Mouse (Mus musculus) telencephalon, adult 2 months (tissue): Measurements from ENCODE around the gene Cylc1.

ENCODE experiments used
- DNase-seq: peaks from one replicate; pipeline ENCODE4 v3.0.0-alpha.2; 2011; ENCODE audit warnings: low read depth, low spot score

The Cylc1 gene

GRCm38 (mm10) chrX:111110118-111110517 is at the start of gene Cylc1:
Cylc1 (plus strand) TSS chrX:111110418.
- DNase-seq = no peak

GRCm38 (mm10) chrX:111078680-111079079 is 31.5 kb upstream of the Cylc1 start:
- no peak for DNase-seq

- no peak for DNase-seq
Observed at GRCm38 (mm10) chrX:111168040-111168439, 57.8 kb downstream of the Cylc1 start, which contains the start of gene Gm10112. Gm10112 (plus strand) TSS chrX:111168340.
